Mouse (Mus musculus) liver, embryonic 16.5 days (tissue): ENCODE data around the gene Vpreb3. TPM values are rescaled to one million over a fixed set of nuclear protein-coding genes. Genes with fewer than 3 reads are reported as not detected.

Experiments used
- ATAC-seq: fragments of 200-750 bp; cut with Nextera tagmentation; 2 replicates; pipeline ENCODE4 v1.8.0; 2017; ENCODE audit warnings: low read depth, mild to moderate bottlenecking, moderate number of reproducible peaks, moderate library complexity
- H3K27ac ChIP-seq: fragments of 300-500 bp; sonication (generic); 2 replicates; pipeline ENCODE4 v1.5.1; 2014; ENCODE audit warnings: mild to moderate bottlenecking, low read length
- H3K27me3 ChIP-seq: fragments of 300-500 bp; sonication (generic); 2 replicates; pipeline ENCODE4 v1.6.1; 2014; ENCODE audit warnings: low read depth, low read length, mixed read lengths; ENCODE audit not compliant: control insufficient read depth, insufficient read depth
- H3K36me3 ChIP-seq: fragments of 300-500 bp; sonication (generic); 2 replicates; pipeline ENCODE4 v1.6.1; 2014; ENCODE audit warnings: mild to moderate bottlenecking; ENCODE audit not compliant: control insufficient read depth, insufficient read depth
- H3K4me1 ChIP-seq: fragments of 300-500 bp; sonication (generic); 2 replicates; pipeline ENCODE4 v1.6.1; 2014; ENCODE audit warnings: low read depth, low read length, mixed read lengths; ENCODE audit not compliant: control insufficient read depth
- H3K4me2 ChIP-seq: fragments of 300-500 bp; sonication (generic); 2 replicates; pipeline ENCODE4 v1.6.1; 2014; ENCODE audit warnings: low read depth, low read length, mixed read lengths
- H3K4me3 ChIP-seq: fragments of 300-500 bp; sonication (generic); 2 replicates; pipeline ENCODE4 v1.5.1; 2014; ENCODE audit warnings: low read depth, mild to moderate bottlenecking, low read length
- H3K9ac ChIP-seq: fragments of 300-500 bp; sonication (generic); 2 replicates; pipeline ENCODE4 v1.6.1; 2014; ENCODE audit warnings: low read depth, low read length
- H3K9me3 ChIP-seq: fragments of 300-500 bp; sonication (generic); replicated peaks from 2 replicates; pipeline ENCODE4 v1.6.1; 2016; ENCODE audit warnings: low read length; ENCODE audit not compliant: control insufficient read depth
- WGBS: fragments of 180-500 bp; shearing (Covaris S2); extraction: QIAGEN DNeasy Blood & Tissue Kit; methylation state at CpG from one replicate; pipeline ENCODE4 v1.1.7; 2014; ENCODE audit not compliant: insufficient replicate concordance; 5-methylcytosine and 5-hydroxymethylcytosine counted together
- polyA plus RNA-seq: library from polyadenylated mRNA; unstranded; fragments of >200 nt; fragmentation: Nextera tagmentation; extraction: Ambion mirVana; gene quantifications from 2 replicates; pipeline ENCODE4 v1.2.1, GENCODE M21; 2015

The Vpreb3 gene
- polyA plus RNA-seq, 1 experiment from 2014 or later: 17.5 TPM

GRCm38 (mm10) chr10:75936909-75937667 is 5.8 kb upstream of the Vpreb3 start:
- Histone ChIP-seq H3K4me2 (peak overlapping the region; percentile 93), H3K4me1 (peaks cover 50% of the 10 kb centered on the region), H3K36me3 (peaks cover 8% of the 10 kb centered on the region; the same call in 1 of the 2 replicates), H3K27ac (peak overlapping the region; percentile 89), H3K9me3 (no peaks in the 10 kb centered on the region), H3K4me3 (peak overlapping the region; percentile 84), H3K9ac (peak overlapping the region; percentile 63), H3K27me3 (peaks cover 18% of the 10 kb centered on the region)
- 60% methylated on average over 18 of the region's 18 CpGs for WGBS
- ATAC-seq: no peak

GRCm38 (mm10) chr10:75937851-75938643 is 4.8 kb upstream of the Vpreb3 start:
- Histone ChIP-seq H3K9ac (peak overlapping the region; percentile 63), H3K4me1 (peaks cover 43% of the 10 kb centered on the region)

DNA sequence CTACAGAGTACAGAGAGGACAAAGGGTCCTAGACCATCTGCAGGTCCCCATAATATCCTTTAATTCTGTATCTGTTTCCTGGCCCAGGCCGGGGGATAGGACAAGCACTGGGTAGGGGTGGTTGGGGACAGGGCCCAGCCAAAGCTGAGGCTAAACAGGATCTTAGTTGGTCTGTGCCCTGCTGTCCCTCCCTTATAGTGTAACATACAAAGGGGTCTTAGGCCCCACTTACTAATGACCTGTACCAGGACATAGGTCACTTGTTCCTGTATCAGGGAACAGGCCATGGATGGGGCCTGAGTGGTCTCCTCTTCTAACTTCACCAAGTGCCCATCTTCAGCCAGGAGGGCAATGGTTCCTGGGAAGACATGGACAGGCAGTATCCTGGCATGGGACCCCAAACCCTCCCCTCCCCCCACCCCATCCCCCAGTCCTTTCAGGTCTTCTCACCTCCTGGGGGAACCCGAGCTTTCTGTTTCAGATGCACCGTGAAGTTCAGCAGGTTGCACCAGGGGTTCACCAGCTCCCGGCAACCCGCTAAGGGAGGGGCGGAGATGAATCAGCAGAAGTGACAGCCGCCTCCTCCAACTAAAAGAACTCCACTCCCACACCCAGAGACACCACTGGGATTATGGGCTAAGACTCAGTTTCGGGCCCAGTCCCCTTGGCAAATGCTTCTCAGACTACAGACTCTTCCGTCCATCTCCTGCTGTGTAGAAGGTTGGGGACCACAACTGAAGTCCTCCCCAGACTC is 3.2 kb upstream of the Vpreb3 start:
- Histone ChIP-seq H3K4me1 (peaks cover 43% of the 10 kb centered on the region), H3K36me3 (peaks cover 8% of the 10 kb centered on the region; the same call in 1 of the 2 replicates), H3K9ac (peak overlapping the region; percentile 75), H3K9me3 (no peaks in the 10 kb centered on the region), H3K4me3 (peak overlapping the region; percentile 84), H3K4me2 (peak overlapping the region; percentile 52), H3K27me3 (no peaks in the 10 kb centered on the region), H3K27ac (peak overlapping the region; percentile 87)
- ATAC-seq: peak; percentile 76
- 24% methylated on average over 9 of the region's 9 CpGs for WGBS

More at GRCm38 (mm10) chr10:75937851-75938643, 4.8 kb upstream of the Vpreb3 start:
- WGBS: 37% methylated on average over 10 of the region's 10 CpGs
- no peaks in the 10 kb centered on the region for H3K9me3 ChIP-seq
- peaks cover 8% of the 10 kb centered on the region; the same call in 1 of the 2 replicates for H3K36me3 ChIP-seq
- H3K4me3 ChIP-seq: peak overlapping the region; percentile 84
- peak; percentile 73 for ATAC-seq
- H3K27me3 ChIP-seq: peaks cover 9% of the 10 kb centered on the region
- H3K27ac ChIP-seq: peak overlapping the region; percentile 89
- peak overlapping the region; percentile 93 for H3K4me2 ChIP-seq

DNA sequence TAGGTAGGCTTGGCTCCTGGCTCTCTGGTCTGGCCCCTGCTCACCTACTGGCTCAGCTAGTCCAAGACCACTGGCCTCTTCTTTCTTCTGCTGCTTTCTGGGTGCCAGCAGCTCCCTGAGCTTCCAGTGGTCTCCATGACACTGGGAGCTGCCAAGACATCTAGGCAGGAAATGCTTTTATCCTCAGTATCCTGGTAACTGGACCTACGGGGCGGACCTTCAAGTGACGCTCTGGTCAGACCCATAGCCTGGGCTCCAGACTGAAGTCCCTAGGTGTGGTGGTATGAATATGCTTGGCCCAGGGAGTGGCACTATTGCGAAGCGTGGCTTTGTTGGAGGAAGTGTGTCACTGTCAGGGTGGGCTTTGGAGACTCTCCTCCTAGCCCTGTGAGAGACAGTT is 2.3 kb upstream of the Vpreb3 start, which contains the start of gene Gm867:
Gm867 (minus strand) TSS at position 153 of the 400 bp plus-strand sequence.
- Histone ChIP-seq H3K9me3 (no peaks in the 10 kb centered on the region), H3K27me3 (no peaks in the 10 kb centered on the region), H3K4me1 (peaks cover 38% of the 10 kb centered on the region), H3K4me3 (peak within 1 kb of the TSS; percentile 84), H3K27ac (peak within 1 kb of the TSS; percentile 87), H3K4me2 (peak within 1 kb of the TSS; percentile 52), H3K36me3 (peaks cover 8% of the 10 kb centered on the region; the same call in 1 of the 2 replicates), H3K9ac (peak within 1 kb of the TSS; percentile 75)
- no peak for ATAC-seq
- WGBS: 83% methylated on average over 5 of the region's 5 CpGs

DNA sequence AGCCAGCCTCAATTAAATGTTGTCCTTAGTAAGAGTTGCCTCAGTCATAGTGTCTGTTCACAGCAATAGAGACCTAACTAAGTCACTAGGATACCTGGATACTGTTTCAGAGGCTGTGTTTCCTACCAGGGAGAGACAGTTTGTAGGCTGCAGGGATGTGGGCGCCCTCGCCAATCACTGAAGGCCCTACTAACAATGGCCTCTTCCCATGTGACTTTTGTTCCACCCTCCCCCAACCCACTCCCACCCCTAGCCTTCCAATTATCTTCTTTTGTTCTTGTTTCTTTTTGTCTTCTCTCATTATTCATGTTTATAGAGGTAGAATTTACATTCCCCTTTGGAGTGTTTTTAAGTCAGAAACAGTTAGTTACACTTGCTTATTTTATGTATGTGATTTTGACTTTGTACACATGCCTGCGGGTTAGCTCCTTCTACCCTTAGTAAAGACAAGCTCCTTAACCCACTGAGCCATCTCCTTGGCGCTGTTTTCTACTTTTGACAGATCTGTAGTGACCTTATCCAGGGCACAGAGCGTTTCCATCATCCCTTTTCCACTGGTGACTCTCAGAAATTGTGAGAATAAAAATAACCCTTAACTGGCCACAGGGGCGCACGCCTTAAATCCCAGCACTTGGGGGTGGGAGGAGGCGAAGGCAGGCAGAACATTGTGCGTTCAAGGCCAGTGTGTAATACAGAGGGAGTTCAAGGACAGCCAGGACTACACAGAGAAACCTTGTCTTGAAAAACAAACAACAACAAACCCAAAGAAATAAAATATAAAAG is 1.6 kb upstream of the Vpreb3 start:
- Histone ChIP-seq H3K4me2 (no peak overlapping the region), H3K4me3 (no peak overlapping the region), H3K27me3 (no peaks in the 10 kb centered on the region), H3K36me3 (peaks cover 8% of the 10 kb centered on the region; the same call in 1 of the 2 replicates), H3K4me1 (peaks cover 33% of the 10 kb centered on the region), H3K27ac (peak overlapping the region; percentile 87; the same call in 1 of the 2 replicates), H3K9me3 (no peaks in the 10 kb centered on the region), H3K9ac (no peak overlapping the region)
- WGBS: 77% methylated on average over 9 of the region's 9 CpGs
- ATAC-seq: no peak

DNA sequence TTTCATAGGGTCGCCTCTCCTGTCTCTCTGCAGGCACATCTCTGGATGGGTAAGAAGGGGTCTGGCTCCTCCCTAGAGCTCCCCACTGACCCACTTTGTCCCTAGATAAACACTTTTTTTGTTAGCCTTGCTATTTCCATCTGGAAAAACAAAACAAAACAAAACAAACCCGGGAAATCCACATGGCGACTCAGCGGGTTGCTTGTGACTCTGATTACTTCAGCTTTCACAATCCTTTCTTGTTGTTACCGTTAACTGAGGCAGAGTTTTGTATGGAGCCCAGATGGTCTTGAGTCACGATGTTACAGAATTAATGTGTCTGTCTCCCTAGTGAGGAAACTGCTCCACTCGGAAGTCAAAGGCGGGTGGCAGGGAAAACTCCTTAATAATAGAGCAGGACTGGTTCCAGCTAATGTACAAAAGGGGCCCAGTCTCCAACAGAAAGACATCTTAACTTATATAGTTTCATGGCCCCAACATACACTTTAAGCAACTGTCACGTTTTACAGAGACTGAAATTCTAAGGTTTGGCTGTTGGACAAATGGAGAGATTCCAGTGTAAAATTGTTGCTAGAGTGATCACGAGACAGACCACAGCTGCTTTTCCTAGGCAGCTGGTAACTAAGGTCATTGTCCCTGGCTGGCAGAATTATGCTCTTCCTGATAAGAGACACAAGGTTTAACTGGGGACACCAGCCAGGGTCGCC is 1.4 kb downstream of the Vpreb3 start:
- H3K27me3 ChIP-seq: peaks cover 3% of the 10 kb centered on the region; the same call in 1 of the 2 replicates
- no peak overlapping the region for H3K27ac ChIP-seq
- 40% methylated on average over 11 of the region's 11 CpGs for WGBS
- no peak overlapping the region for H3K4me2 ChIP-seq
- H3K9ac ChIP-seq: no peak overlapping the region
- H3K4me3 ChIP-seq: no peak overlapping the region
- no peaks in the 10 kb centered on the region for H3K36me3 ChIP-seq
- no peaks in the 10 kb centered on the region for H3K9me3 ChIP-seq
- peaks cover 9% of the 10 kb centered on the region for H3K4me1 ChIP-seq
- ATAC-seq: no peak

DNA sequence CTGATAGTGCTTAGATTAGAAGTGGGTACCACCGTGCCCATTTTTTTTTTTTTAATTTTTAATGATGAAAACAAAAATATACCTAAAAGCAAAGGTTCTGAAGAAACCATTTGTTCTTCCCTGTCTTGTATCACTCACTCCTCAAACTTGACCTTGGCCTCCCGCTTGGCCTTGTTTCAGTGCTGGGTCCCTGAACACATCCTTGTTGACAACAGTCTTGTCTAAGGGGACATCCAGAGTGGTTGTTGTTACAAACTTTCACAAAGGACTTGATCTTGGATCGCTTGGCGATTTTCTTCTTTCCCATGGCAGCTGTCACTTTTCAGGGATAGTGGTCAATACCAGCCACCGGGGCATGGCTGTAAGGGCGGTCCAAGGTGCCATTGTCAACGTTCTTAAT is 2.4 kb downstream of the Vpreb3 start:
- WGBS: 78% methylated on average over 7 of the region's 7 CpGs
- H3K4me2 ChIP-seq: no peak overlapping the region
- H3K9me3 ChIP-seq: no peaks in the 10 kb centered on the region
- no peak for ATAC-seq
- no peaks in the 10 kb centered on the region for H3K36me3 ChIP-seq
- H3K9ac ChIP-seq: no peak overlapping the region
- no peak overlapping the region for H3K4me3 ChIP-seq
- no peak overlapping the region for H3K27ac ChIP-seq
- H3K4me1 ChIP-seq: peaks cover 6% of the 10 kb centered on the region
- peaks cover 12% of the 10 kb centered on the region for H3K27me3 ChIP-seq
